Mouse (Mus musculus) kidney, adult 2 months (tissue): ENCODE measurements at regions not wholly inside any gene's neighbourhood (a gene's known extent, or its start where the extent isn't known, plus 50 kb on each side); places are given as distances from the start of the nearest gene placed in this dataset.

Experiments used
- CTCF ChIP-seq: fragments of 200-500 bp; conservative IDR thresholded peaks from 2 replicates; pipeline ENCODE4 v1.5.1; 2011; ENCODE audit warnings: low read depth, mild to moderate bottlenecking, control low read depth, low read length, moderate library complexity, mixed read lengths; ENCODE audit not compliant: insufficient read depth, insufficient read length
- POLR2A ChIP-seq: fragments of 200-500 bp; IDR thresholded peaks from one replicate; pipeline ENCODE4 v1.6.1; 2011; ENCODE audit warnings: low read depth, low read length, control low read depth

DNA sequence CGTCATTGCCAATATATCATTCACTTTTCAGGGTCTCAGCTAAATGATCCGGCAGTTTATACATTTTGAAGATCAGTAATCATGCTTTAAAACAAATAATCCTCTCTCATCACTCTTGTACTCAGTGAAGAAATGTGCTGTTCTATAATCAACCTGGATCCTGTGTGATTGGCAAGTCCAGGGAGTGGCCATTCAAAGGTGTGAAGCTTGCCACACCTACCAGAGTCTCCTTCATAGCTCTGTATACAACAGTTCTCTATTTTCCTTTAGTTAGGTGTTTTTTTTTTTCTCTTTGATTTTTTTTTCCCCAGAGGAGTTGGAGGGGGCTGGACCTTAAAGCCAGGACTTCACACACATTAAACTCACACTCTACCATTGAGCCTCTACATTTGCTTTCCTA is 92.7 kb upstream of the Mon1b start:
- no peak for TF ChIP-seq POLR2A
- TF ChIP-seq CTCF: no peak
